Mouse (Mus musculus): ENCODE measurements at regions not wholly inside any gene's neighbourhood (a gene's known extent, or its start where the extent isn't known, plus 50 kb on each side); places are given as distances from the start of the nearest gene placed in this dataset.
A peak's percentile ranks its signal among the peaks of the same experiment; 100 is the strongest.

GRCm38 (mm10) chr17:49240097-49240496, 188.1 kb upstream of the Mocs1 start:
- TF ChIP-seq CTCF (IDR thresholded peaks at IDR 0.05; ENCODE audit: control insufficient read depth, insufficient read depth, insufficient replicate concordance, low read depth, low read length) (no peak), POLR2A (IDR thresholded peaks at IDR 0.05; ENCODE audit: control insufficient read depth, low read depth, low read length) (no peak)
- no peak overlapping the region for H3K4me3 ChIP-seq (ENCODE audit: control insufficient read depth, low read depth, low read length)
- no peaks in the 10 kb centered on the region for H3K4me1 ChIP-seq (ENCODE audit: control insufficient read depth, insufficient read depth, low read length)
- H3K27me3 ChIP-seq (ENCODE audit: control insufficient read depth, insufficient read depth, low read length) = no peaks in the 10 kb centered on the region
- H3K27ac ChIP-seq (ENCODE audit: control insufficient read depth, insufficient read depth, low read depth, low read length) = no peak overlapping the region
- H3K36me3 ChIP-seq (ENCODE audit: control insufficient read depth, insufficient read depth, low read length) = no peaks in the 10 kb centered on the region

GRCm38 (mm10) chr17:49243419-49243818, 184.7 kb upstream of the Mocs1 start:
- Histone ChIP-seq H3K4me1 (ENCODE audit: control insufficient read depth, insufficient read depth, low read length) (no peaks in the 10 kb centered on the region), H3K36me3 (ENCODE audit: control insufficient read depth, insufficient read depth, low read length) (no peaks in the 10 kb centered on the region), H3K4me3 (ENCODE audit: control insufficient read depth, low read depth, low read length) (no peak overlapping the region), H3K27ac (ENCODE audit: control insufficient read depth, insufficient read depth, low read depth, low read length) (no peak overlapping the region), H3K27me3 (ENCODE audit: control insufficient read depth, insufficient read depth, low read length) (no peaks in the 10 kb centered on the region)
- TF ChIP-seq POLR2A (IDR thresholded peaks at IDR 0.05; ENCODE audit: control insufficient read depth, low read depth, low read length) = no peak

- no peaks in the 10 kb centered on the region for H3K27me3 ChIP-seq (ENCODE audit: control insufficient read depth, insufficient read depth, low read length)
- peak; percentile 76; the same call in 1 of the 2 replicates for TF ChIP-seq CTCF (IDR thresholded peaks at IDR 0.05; ENCODE audit: control insufficient read depth, insufficient read depth, insufficient replicate concordance, low read depth, low read length)
- no peak for TF ChIP-seq POLR2A (IDR thresholded peaks at IDR 0.05; ENCODE audit: control insufficient read depth, low read depth, low read length)
- H3K4me3 ChIP-seq (ENCODE audit: control insufficient read depth, low read depth, low read length) = no peak overlapping the region
- H3K4me1 ChIP-seq (ENCODE audit: control insufficient read depth, insufficient read depth, low read length) = no peaks in the 10 kb centered on the region
- no peaks in the 10 kb centered on the region for H3K36me3 ChIP-seq (ENCODE audit: control insufficient read depth, insufficient read depth, low read length)
- no peak overlapping the region for H3K27ac ChIP-seq (ENCODE audit: control insufficient read depth, insufficient read depth, low read depth, low read length)
Measured at GRCm38 (mm10) chr17:49245013-49245412, 183.1 kb upstream of the Mocs1 start.

- Histone ChIP-seq H3K36me3 (ENCODE audit: control insufficient read depth, insufficient read depth, low read length) (no peaks in the 10 kb centered on the region), H3K4me3 (ENCODE audit: control insufficient read depth, low read depth, low read length) (no peak overlapping the region), H3K4me1 (ENCODE audit: control insufficient read depth, insufficient read depth, low read length) (no peaks in the 10 kb centered on the region), H3K27ac (ENCODE audit: control insufficient read depth, insufficient read depth, low read depth, low read length) (no peak overlapping the region), H3K27me3 (ENCODE audit: control insufficient read depth, insufficient read depth, low read length) (no peaks in the 10 kb centered on the region)
- TF ChIP-seq POLR2A (IDR thresholded peaks at IDR 0.05; ENCODE audit: control insufficient read depth, low read depth, low read length) (no peak), CTCF (IDR thresholded peaks at IDR 0.05; ENCODE audit: control insufficient read depth, insufficient read depth, insufficient replicate concordance, low read depth, low read length) (no peak)
Measured at GRCm38 (mm10) chr17:49247215-49247614, 180.9 kb upstream of the Mocs1 start.

GRCm38 (mm10) chr17:49250726-49251537, 177.2 kb upstream of the Mocs1 start:
- H3K36me3 ChIP-seq (ENCODE audit: control insufficient read depth, insufficient read depth, low read length) = no peaks in the 10 kb centered on the region
- TF ChIP-seq POLR2A (IDR thresholded peaks at IDR 0.05; ENCODE audit: control insufficient read depth, low read depth, low read length) (no peak), CTCF (IDR thresholded peaks at IDR 0.05; ENCODE audit: control insufficient read depth, insufficient read depth, insufficient replicate concordance, low read depth, low read length) (no peak)
- H3K4me3 ChIP-seq (ENCODE audit: control insufficient read depth, low read depth, low read length) = no peak overlapping the region
- H3K27ac ChIP-seq (ENCODE audit: control insufficient read depth, insufficient read depth, low read depth, low read length) = no peak overlapping the region
- H3K4me1 ChIP-seq (ENCODE audit: control insufficient read depth, insufficient read depth, low read length) = no peaks in the 10 kb centered on the region
- H3K27me3 ChIP-seq (ENCODE audit: control insufficient read depth, insufficient read depth, low read length) = no peaks in the 10 kb centered on the region

- Histone ChIP-seq H3K27ac (ENCODE audit: control insufficient read depth, insufficient read depth, low read depth, low read length) (no peak overlapping the region), H3K36me3 (ENCODE audit: control insufficient read depth, insufficient read depth, low read length) (no peaks in the 10 kb centered on the region), H3K27me3 (ENCODE audit: control insufficient read depth, insufficient read depth, low read length) (no peaks in the 10 kb centered on the region), H3K4me1 (ENCODE audit: control insufficient read depth, insufficient read depth, low read length) (no peaks in the 10 kb centered on the region), H3K4me3 (ENCODE audit: control insufficient read depth, low read depth, low read length) (no peak overlapping the region)
- TF ChIP-seq POLR2A (IDR thresholded peaks at IDR 0.05; ENCODE audit: control insufficient read depth, low read depth, low read length) (no peak), CTCF (IDR thresholded peaks at IDR 0.05; ENCODE audit: control insufficient read depth, insufficient read depth, insufficient replicate concordance, low read depth, low read length) (no peak)
Measured at GRCm38 (mm10) chr17:49252271-49252670, 175.9 kb upstream of the Mocs1 start.

- Histone ChIP-seq H3K36me3 (ENCODE audit: control insufficient read depth, insufficient read depth, low read length) (no peaks in the 10 kb centered on the region), H3K4me3 (ENCODE audit: control insufficient read depth, low read depth, low read length) (no peak overlapping the region), H3K4me1 (ENCODE audit: control insufficient read depth, insufficient read depth, low read length) (no peaks in the 10 kb centered on the region), H3K27ac (ENCODE audit: control insufficient read depth, insufficient read depth, low read depth, low read length) (no peak overlapping the region), H3K27me3 (ENCODE audit: control insufficient read depth, insufficient read depth, low read length) (no peaks in the 10 kb centered on the region)
- no peak for TF ChIP-seq POLR2A (IDR thresholded peaks at IDR 0.05; ENCODE audit: control insufficient read depth, low read depth, low read length)
- peak; percentile 44; the same call in 1 of the 2 replicates for TF ChIP-seq CTCF (IDR thresholded peaks at IDR 0.05; ENCODE audit: control insufficient read depth, insufficient read depth, insufficient replicate concordance, low read depth, low read length)
Measured at GRCm38 (mm10) chr17:49258496-49258895, 169.7 kb upstream of the Mocs1 start.

Measured in testis, adult 2 months (tissue).